Mouse (Mus musculus) intestine, embryonic 15.5 days (tissue): ENCODE measurements around the gene Dedd2. TPM values are rescaled to one million over a fixed set of nuclear protein-coding genes. Genes with fewer than 3 reads are reported as not detected.

Source experiments
- ATAC-seq: fragments of 200-750 bp; cut with Nextera tagmentation; 2 replicates; pipeline ENCODE4 v1.8.0; 2017; ENCODE audit warnings: moderate TSS enrichment, moderate library complexity
- H3K27ac ChIP-seq: fragments of 300-500 bp; sonication (generic); 2 replicates; pipeline ENCODE4 v1.5.1; 2015; ENCODE audit warnings: mild to moderate bottlenecking, inconsistent platforms
- H3K27me3 ChIP-seq: fragments of 300-500 bp; sonication (generic); replicated peaks from 2 replicates; pipeline ENCODE4 v1.6.1; 2015; ENCODE audit warnings: inconsistent platforms
- H3K36me3 ChIP-seq: fragments of 300-500 bp; sonication (generic); 2 replicates; pipeline ENCODE4 v1.6.1; 2015; ENCODE audit warnings: inconsistent platforms
- H3K4me1 ChIP-seq: fragments of 300-500 bp; sonication (generic); replicated peaks from 2 replicates; pipeline ENCODE4 v1.6.1; 2015; ENCODE audit warnings: inconsistent platforms
- H3K4me2 ChIP-seq: fragments of 300-500 bp; sonication (generic); replicated peaks from 2 replicates; pipeline ENCODE4 v1.6.1; 2015; ENCODE audit warnings: mild to moderate bottlenecking, inconsistent platforms
- H3K4me3 ChIP-seq: fragments of 300-500 bp; sonication (generic); replicated peaks from 2 replicates; pipeline ENCODE4 v1.5.1; 2015; ENCODE audit warnings: inconsistent platforms
- H3K9ac ChIP-seq: fragments of 300-500 bp; sonication (generic); 2 replicates; pipeline ENCODE4 v1.6.1; 2015; ENCODE audit warnings: inconsistent platforms
- H3K9me3 ChIP-seq: fragments of 300-500 bp; sonication (generic); 2 replicates; pipeline ENCODE4 v1.6.1; 2016; ENCODE audit warnings: inconsistent platforms
- WGBS: fragments of 180-500 bp; shearing (Covaris S2); methylation state at CpG from one replicate; pipeline ENCODE4 v1.1.7; 2015; 5-methylcytosine and 5-hydroxymethylcytosine counted together
- polyA plus RNA-seq: library from polyadenylated mRNA; unstranded; fragments of >200 nt; fragmentation: Nextera tagmentation; extraction: Ambion mirVana; gene quantifications from 2 replicates; pipeline ENCODE4 v1.2.1, GENCODE M21; 2015

Gene Dedd2
- polyA plus RNA-seq, 1 experiment from 2014 or later: 13.5 TPM

DNA sequence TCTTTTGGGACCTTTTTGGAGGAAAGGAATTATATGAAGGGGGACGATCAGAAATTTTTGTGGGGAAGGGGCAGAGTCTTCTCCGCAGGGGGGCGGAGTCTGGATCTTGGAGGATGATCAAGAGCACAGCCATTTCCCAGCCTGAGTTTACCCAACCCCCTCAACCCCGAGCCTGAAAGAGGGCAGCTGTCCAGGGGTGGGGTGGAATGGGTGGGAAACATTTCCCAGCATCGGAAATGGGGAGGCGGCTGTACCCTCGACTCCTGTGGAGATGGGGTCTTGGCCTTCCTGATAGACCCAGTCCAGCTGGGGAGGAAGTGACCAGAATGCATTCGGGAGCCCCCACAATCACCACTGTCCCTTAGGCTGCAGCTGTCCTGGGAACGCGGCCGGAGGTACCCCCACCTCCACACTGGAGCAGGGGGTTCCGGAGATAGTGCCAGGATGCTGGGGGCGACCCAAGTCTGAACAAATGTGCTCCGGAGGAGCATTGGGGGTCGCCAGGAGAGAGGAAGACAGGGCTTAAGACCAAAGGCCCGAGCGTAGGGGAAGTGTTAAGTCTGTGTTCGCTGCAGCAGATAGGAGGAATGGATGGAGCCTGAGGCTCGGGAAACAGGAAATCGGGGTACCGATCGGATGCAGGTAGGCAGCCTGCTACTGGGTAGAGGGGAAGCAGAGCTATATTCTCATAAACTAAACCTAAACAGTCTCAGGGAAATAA lies 30.8 kb upstream of the Dedd2 start:
- H3K36me3 ChIP-seq: no peaks in the 10 kb centered on the region
- H3K4me3 ChIP-seq: peak overlapping the region; percentile 74
- ATAC-seq: peak; percentile 40
- 5% methylated on average over 22 of the region's 22 CpGs for WGBS
- peak overlapping the region; percentile 90 for H3K4me2 ChIP-seq
- H3K9ac ChIP-seq: peak overlapping the region; percentile 45
- peaks cover 33% of the 10 kb centered on the region for H3K4me1 ChIP-seq
- no peaks in the 10 kb centered on the region for H3K27me3 ChIP-seq
- peak overlapping the region; percentile 98 for H3K27ac ChIP-seq
- H3K9me3 ChIP-seq: no peaks in the 10 kb centered on the region

DNA sequence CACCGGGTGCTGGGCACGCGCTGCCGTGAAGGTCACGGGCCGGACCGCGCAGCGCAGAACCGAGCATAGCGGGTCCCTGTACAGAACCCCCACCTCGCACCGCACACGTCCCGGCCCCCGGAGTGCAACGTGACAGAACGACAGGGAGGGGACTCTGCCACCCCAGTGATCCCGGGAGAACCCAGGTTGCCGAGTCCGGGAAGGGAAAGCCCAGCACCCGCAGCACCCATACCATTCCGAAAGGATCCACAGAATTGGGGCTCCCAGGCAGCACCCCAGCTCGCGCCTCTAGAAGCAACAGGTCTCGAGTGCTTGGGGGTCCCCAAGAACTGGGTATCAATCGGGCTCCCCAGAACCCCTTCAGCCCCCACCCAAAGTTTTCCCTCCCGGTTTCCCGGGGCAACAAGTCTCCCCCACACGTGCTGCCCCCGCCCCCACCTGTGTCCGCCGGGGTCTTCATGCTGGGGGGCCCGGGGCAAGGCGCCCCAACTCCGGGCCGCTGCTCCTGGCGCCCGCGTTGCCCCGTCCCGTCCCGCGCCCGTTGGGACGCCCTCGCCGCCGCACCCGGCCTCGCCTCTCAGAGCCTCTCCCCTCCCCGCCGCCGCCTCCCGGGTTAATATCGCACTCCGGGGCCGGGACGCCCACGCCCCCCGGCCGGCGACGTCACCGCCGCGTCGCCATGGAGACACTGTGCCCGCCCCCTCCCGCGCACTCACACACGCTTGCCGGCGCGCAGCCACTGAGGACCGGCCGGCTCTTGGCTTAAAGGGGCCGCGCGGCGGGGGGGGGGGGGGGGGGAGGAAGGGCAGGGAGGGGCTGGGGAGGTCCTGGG lies 29.9 kb upstream of the Dedd2 start, which contains the start of gene Erf:
Gene Erf, minus strand, starts transcription at position 621 of the 832 bp plus-strand sequence.
- peaks cover 1% of the 10 kb centered on the region; the same call in 1 of the 2 replicates for H3K36me3 ChIP-seq
- under 1% methylated on average over 72 of the region's 81 CpGs for WGBS
- H3K9me3 ChIP-seq: no peaks in the 10 kb centered on the region
- peak within 1 kb of the TSS; percentile 88 for H3K9ac ChIP-seq
- H3K27ac ChIP-seq: peak within 1 kb of the TSS; percentile 98
- H3K4me2 ChIP-seq: peak within 1 kb of the TSS; percentile 90
- no peaks in the 10 kb centered on the region for H3K27me3 ChIP-seq
- H3K4me1 ChIP-seq: peaks cover 41% of the 10 kb centered on the region
- H3K4me3 ChIP-seq: peak within 1 kb of the TSS; percentile 74
- ATAC-seq: peak; percentile 85

DNA sequence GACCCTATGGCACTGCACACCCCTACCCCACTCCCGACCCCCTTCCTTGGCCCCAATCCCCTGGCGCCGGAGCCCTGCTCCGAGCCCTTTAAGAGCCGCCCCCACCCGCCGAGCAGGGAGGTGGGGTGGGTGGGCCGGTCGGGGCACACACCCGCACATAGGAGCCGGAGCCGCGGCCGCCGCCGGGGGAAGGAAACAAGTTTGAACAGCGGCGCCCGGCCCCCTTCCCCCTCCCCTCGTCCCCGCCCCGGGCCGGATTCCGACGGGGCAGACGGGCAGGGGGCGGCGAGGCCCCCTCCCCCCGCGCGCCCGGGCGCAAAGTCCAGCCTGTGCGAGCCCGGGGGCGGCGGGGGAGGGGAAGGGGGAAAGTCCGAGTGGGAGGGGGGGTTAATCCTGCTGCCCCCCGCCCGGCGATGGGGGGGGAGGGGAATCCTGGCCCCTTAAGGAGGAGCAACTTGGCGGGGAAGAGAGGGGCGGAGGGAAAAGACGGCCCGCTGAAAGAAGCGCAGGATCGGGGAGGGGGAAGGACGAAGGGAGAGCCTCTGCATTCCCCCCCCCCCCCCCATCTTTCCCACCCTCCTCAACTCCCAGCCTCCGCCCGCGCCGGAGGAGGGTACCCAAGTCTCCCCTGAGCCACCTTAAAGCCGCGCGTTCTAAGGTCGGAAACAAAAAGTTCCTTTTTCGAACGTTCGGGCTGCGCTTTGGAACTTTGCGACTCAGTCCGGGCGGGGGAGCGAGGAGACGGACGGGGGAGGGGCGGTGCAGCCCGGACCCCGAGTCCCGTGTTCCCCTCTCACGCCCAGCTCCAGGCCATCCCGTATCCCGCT lies 29.1 kb upstream of the Dedd2 start:
- Histone ChIP-seq H3K9me3 (no peaks in the 10 kb centered on the region), H3K4me1 (peaks cover 45% of the 10 kb centered on the region), H3K36me3 (peaks cover 9% of the 10 kb centered on the region), H3K27ac (peak overlapping the region; percentile 98), H3K4me3 (peak overlapping the region; percentile 74), H3K9ac (peak overlapping the region; percentile 88), H3K4me2 (peak overlapping the region; percentile 90), H3K27me3 (no peaks in the 10 kb centered on the region)
- under 1% methylated on average over 38 of the region's 73 CpGs for WGBS
- peak; percentile 73 for ATAC-seq

DNA sequence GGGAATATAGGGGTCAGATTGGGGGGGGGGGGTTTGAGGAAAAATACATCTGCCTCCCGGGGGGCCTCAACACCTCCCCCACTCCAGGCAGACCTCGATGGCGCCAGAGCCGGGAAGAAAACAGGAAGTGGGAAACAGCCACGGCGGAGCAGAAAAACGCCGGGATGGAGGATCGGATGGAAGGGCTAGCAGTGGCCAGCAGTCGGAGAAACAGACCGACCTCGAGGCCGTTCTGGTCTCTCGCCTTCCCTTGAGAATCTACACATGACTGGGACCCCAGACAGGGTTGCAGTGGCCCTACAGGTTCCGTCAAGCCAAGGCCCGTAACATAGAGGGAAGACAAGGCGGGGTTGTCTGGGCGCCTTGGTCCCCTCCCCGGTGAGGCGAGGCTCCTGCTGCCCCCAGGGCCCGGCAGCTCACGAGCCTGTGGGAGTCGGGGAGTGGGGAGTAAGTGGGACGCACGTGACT lies 28.5 kb upstream of the Dedd2 start:
- H3K4me3 ChIP-seq: peak overlapping the region; percentile 74
- WGBS: under 1% methylated on average over 25 of the region's 25 CpGs
- peak; percentile 29 for ATAC-seq
- peak overlapping the region; percentile 90 for H3K4me2 ChIP-seq
- peak overlapping the region; percentile 88 for H3K9ac ChIP-seq
- peaks cover 12% of the 10 kb centered on the region for H3K36me3 ChIP-seq
- H3K27ac ChIP-seq: peak overlapping the region; percentile 98
- peaks cover 45% of the 10 kb centered on the region for H3K4me1 ChIP-seq
- no peaks in the 10 kb centered on the region for H3K27me3 ChIP-seq
- H3K9me3 ChIP-seq: no peaks in the 10 kb centered on the region

DNA sequence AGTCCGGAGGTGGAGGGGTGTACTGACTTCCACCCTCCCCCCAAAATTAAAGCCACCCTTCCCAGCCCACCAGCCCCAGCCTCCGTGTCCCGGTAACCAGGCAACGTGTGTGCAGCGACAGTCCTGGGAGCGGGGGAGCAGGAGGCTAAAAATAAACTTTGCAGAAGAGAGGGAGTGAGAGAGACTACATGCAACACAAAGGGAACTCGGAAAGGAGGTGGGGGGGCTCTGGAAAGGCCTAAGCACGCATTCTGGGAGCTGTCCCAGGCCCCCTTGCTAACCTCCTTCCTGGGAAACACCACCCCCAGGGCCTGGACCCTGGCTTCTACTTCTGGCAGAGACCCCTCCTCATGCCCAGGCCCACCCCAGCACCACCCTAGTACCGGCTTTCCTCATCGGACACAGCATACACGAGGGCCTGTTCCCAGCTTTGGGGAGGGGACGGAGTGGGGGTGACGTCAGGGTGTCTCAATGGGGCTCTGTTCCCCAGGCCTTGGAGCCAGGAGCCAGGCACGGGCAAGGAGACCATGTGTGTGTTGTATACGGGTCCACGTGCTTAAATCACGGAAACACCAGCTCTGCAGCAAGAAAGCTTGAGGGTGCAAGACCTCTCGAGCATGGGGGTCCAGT lies 27.7 kb upstream of the Dedd2 start:
- Histone ChIP-seq H3K4me1 (peaks cover 45% of the 10 kb centered on the region), H3K9ac (peak overlapping the region; percentile 88), H3K27ac (peak overlapping the region; percentile 98), H3K27me3 (no peaks in the 10 kb centered on the region), H3K9me3 (no peaks in the 10 kb centered on the region), H3K4me3 (peak overlapping the region; percentile 74), H3K4me2 (peak overlapping the region; percentile 90), H3K36me3 (peaks cover 12% of the 10 kb centered on the region)
- no peak for ATAC-seq
- WGBS: 2% methylated on average over 18 of the region's 18 CpGs

DNA sequence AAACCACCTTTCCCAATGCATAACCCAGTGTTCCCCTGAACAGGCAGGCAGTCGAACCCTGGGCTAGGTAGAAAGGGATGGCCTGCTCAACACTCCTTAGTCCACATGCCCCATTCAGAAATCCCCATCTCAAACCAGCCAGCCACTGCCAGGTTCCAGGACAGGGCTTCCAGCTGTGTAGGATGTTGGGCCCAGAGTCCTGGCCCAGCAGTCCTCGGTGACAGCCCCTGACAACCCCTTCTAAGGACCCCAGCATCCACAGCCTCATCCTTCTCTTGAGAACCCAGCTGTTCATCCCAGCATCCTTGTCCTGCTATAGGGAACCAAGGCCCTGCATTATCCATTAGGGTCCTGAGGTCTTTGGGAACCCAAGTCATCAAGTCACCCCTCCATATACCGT lies 27.1 kb upstream of the Dedd2 start:
- Histone ChIP-seq H3K9me3 (no peaks in the 10 kb centered on the region), H3K4me1 (peaks cover 44% of the 10 kb centered on the region), H3K4me2 (peak overlapping the region; percentile 90), H3K27ac (peak overlapping the region; percentile 98), H3K36me3 (peaks cover 12% of the 10 kb centered on the region), H3K27me3 (no peaks in the 10 kb centered on the region), H3K4me3 (peak overlapping the region; percentile 74), H3K9ac (peak overlapping the region; percentile 88)
- 12% methylated on average over 3 of the region's 3 CpGs for WGBS
- ATAC-seq: no peak

DNA sequence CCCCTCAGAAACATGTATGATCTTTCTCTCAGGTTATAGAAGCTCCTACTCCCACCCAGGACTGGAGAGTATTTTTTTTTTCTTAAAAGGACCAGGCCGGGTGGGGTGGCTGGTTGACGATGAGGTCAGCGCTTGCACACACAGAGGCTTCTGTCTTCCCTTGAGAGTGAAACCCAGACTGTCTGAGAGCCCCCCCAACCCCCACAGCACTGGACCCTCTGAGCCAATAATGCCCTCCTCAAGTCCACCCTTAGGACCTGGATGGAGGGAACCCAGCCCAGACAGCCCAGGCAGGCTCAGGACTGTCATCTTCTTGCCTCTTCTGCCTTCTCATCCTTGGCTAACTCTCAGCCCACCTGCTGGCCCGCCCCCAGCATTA lies 26.3 kb upstream of the Dedd2 start:
- Histone ChIP-seq H3K4me1 (peaks cover 40% of the 10 kb centered on the region), H3K9me3 (no peaks in the 10 kb centered on the region), H3K27me3 (no peaks in the 10 kb centered on the region), H3K4me2 (peak overlapping the region; percentile 90), H3K9ac (peak overlapping the region; percentile 88), H3K36me3 (peaks cover 12% of the 10 kb centered on the region), H3K27ac (peak overlapping the region; percentile 98), H3K4me3 (peak overlapping the region; percentile 74)
- ATAC-seq: no peak
- WGBS: 34% methylated on average over 4 of the region's 4 CpGs

DNA sequence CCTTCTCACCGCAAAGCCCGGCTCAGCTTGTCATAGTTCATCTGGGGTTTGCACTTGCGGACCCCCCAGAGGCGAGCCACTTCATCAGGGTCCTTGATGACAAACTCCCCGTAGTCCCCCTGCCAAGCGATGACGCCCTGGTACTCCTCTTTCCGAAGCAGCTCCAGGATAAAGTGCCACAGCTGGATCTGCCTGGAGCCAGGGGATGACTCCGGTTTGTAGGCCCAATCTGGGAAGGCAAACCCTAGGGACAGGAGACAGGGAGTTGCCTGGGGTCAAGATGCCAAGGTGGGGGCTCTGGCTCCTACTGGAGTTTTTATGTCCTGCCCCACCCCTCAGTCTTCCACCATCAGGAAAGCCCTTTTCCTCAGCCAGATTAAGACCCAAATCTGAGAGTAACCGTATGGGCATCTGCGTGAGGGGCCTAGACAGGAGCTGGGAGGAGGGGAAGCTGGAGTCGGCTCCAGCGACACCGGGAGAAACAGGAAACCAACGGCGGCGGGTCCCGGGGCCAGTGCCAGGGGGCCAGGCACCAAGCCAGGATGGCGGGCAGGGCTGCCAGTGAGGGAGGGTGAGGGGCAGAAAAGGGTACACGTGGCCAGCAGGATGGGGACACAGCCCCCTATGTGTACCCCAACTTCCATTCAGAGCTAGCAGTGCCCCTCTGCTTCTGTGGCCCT lies 25.8 kb upstream of the Dedd2 start:
- Histone ChIP-seq H3K36me3 (peaks cover 12% of the 10 kb centered on the region), H3K4me3 (peak overlapping the region; percentile 74; the same call in 1 of the 2 replicates), H3K4me1 (peaks cover 41% of the 10 kb centered on the region), H3K9me3 (no peaks in the 10 kb centered on the region), H3K9ac (peak overlapping the region; percentile 15; the same call in 1 of the 2 replicates), H3K4me2 (peak overlapping the region; percentile 90), H3K27me3 (no peaks in the 10 kb centered on the region), H3K27ac (peak overlapping the region; percentile 98; the same call in 1 of the 2 replicates)
- ATAC-seq: no peak
- WGBS: 52% methylated on average over 20 of the region's 20 CpGs

DNA sequence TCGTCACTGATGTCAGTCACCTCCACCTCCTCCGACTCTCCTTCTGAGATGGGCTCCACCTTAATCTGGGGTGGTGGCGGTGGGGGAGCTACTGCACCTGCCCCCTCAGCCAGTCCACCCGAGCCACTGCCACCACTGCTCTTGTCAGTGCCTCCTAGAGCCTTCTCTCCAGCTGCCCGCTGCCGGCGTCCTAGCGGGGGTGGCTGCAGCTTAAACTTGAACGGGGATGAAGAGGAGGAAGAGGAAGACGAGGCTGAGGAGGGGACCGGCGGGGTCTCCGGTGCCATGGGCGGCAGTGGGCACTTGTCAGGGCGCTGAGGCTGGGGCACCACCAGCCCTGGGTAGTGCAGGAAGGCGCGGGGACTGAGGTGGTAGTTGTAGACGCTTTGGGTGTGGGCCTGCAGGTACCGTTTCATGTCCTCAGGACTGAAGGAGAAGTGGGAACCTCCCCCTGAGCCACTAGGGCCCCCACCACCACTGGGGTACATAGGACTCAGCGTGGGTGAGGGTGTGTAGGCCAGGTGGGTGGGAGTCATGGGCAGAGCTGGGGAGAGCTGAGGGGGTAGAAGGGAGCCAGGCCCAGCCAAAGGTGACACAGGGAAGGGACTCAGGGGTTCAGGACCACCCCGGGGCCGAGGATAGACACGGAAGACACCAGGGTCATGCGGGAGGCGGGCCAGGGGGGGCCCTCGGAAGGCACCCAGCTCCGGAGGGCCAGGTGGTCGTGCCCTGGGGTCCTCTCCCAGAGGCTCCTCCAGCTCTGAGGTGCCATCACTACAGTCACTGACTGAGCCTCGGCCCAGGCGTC lies 24.4 kb upstream of the Dedd2 start:
- Histone ChIP-seq H3K36me3 (peaks cover 12% of the 10 kb centered on the region), H3K4me2 (no peak overlapping the region), H3K9me3 (no peaks in the 10 kb centered on the region), H3K4me1 (peaks cover 43% of the 10 kb centered on the region), H3K27ac (no peak overlapping the region), H3K4me3 (no peak overlapping the region), H3K27me3 (no peaks in the 10 kb centered on the region), H3K9ac (no peak overlapping the region)
- WGBS: 88% methylated on average over 29 of the region's 30 CpGs
- no peak for ATAC-seq

DNA sequence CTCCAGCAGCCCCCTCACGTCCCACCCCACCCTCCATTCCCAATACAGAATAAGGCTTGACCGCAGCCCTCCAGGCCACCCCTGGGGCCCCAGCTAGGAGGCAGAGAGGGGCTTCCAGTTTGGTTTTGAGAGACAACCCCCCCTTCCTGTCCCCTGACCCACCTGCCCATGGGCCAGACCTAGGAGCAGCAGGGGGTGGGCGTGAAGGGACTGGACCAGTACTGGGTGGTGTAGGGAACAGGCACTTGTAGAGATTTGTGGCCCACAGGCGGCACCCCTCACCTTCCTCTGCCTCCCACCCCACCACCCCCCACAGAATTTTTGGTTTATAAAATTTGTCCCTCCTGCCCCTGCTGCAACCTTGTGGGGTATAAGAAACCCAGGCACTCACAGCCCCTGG lies 22.9 kb upstream of the Dedd2 start:
- Histone ChIP-seq H3K4me2 (no peak overlapping the region), H3K4me1 (peaks cover 48% of the 10 kb centered on the region), H3K27me3 (no peaks in the 10 kb centered on the region), H3K9ac (no peak overlapping the region), H3K36me3 (peaks cover 12% of the 10 kb centered on the region), H3K9me3 (no peaks in the 10 kb centered on the region), H3K27ac (no peak overlapping the region), H3K4me3 (no peak overlapping the region)
- 85% methylated on average over 4 of the region's 4 CpGs for WGBS
- ATAC-seq: no peak
